Mouse (Mus musculus): ENCODE data around the gene Purb.
"Not testable (repeated sequence)": the region's sequence is repeated elsewhere in the genome, so short reads cannot be mapped to it uniquely, and the experiment has no call there.

Gene Purb

DNA sequence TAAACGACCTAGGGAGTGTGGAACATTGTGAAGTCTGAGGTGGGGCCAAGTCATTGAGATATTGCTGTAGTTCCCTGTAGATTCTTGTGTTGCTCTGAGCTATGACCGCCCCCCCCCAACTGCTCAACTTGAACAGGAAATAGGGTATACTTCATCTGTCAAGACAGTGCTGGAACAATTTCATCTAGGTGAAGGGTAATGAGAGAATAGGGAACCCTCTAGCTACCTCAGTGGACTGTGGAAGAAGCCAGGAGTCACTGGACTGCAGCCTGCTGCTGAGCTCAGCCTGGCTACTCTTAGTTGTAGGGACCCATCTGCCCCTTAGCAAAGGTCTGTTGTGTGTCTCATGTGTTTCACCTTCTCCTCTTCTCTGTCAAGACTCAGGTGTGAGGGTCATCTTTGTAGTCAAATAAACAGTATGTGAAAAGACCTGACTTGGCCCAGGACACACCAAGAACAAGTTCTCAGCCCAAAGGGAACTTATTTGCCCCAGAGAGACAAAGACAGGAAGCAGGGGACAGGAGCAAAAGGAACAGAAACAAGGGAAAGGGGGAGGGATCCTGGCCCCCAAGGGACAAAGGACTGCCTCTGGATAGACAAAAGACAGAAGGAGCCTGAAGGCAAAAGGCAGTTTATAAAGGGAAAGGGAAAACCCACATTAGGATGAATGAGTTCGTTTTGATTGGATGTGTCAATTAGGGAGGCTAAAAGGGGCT lies 8.7 kb upstream of the Purb start:
- in situ Hi-C loops (cut with MboI, MseI), result no loop called here

DNA sequence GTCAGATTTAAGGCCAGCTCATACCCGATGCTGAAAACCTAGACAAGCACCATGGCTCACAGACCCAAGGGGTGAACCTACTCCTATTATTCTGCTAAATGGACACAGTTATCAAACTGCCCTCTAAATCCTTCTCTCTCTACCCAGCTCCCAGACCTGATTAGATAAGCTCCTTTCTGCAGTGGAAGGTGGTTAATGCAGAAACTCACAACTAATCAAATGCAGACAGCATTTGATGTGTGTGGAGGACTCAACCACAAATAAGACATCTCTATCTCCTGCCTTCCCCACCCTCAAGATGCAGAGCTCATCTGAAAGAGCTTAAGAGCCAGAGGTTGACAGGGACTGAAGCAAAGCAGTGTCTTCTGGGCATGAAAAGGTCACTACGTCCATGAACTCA lies 7.4 kb upstream of the Purb start:
- in situ Hi-C loops (cut with MboI, MseI), result no loop called here

- in situ Hi-C loops (cut with MboI, MseI), result no loop called here
Observed at GRCm38 (mm10) chr11:6481669-6482185, 6.0 kb upstream of the Purb start.

- in situ Hi-C loops (cut with MboI, MseI), result no loop called here
Observed at GRCm38 (mm10) chr11:6480681-6481405, 5.1 kb upstream of the Purb start.

DNA sequence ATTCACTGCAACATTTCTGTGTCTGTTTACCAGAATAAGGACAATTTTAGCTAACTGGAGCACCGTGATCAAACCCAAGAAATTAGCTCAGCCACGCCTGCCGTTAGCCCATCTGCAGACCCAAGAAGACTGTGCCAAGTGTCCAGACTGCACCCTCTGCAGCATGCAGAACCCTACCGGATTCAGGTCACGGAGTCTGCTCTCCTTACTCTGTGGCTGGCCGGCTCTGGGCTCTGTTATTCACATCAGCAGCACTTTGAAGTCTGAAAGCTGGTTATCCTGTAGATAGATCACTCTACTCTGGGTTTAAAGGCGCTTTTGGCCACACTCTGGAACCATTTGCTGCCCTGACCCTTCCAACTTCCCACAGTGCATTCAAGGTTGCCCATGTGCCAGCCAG lies 4.5 kb upstream of the Purb start:
- in situ Hi-C loops (cut with MboI, MseI), result no loop called here

GRCm38 (mm10) chr11:6479231-6479630 lies 3.5 kb upstream of the Purb start:
- in situ Hi-C loops (cut with MboI, MseI), result no loop called here

DNA sequence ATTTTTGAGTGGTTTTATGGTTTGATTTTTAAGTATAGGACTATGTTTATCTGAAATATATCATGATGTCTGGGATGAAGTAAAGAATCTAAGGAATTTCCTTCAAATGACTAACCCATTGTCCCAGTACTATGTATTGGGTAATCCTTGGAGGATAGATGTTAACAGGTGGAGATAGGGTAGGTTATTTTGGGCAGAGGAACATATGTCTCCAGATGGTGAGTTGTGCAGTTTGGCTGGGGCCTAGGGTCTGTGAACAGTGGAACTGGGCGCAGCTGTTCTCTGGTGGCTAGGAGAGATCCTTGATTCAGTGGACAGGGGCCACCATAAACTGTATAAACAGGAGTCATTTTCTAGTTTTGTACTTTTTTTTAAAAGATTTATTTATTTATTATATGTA lies 1.6 kb upstream of the Purb start:
- in situ Hi-C loops (cut with MboI, MseI), result no loop called here

GRCm38 (mm10) chr11:6476876-6477275 lies 1.2 kb upstream of the Purb start:
- in situ Hi-C loops (cut with MboI, MseI), result no loop called here

GRCm38 (mm10) chr11:6474874-6475731 lies 614 bp downstream of the Purb start:
- in situ Hi-C loops (cut with MboI, MseI), result no loop called here

DNA sequence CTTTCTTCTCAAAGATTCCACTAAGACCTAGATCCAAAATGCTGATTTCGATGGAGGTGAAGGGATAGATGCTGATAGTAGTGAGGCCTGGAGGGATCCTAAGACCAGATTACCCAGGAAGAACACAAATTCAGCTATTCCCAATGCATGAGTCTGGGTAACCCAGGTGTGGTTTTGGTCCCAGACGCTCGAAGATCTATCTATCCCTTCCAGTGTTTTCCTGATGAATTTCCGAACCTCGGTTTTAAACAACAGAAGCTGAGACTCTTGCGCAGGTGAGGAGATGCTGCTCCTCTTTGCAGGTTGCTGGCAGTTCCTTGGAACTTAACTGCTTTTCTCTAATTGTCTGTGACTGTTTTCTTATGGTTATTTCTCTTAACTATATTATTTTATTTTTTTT lies 1.3 kb downstream of the Purb start:
- in situ Hi-C loops (cut with MboI, MseI), result no loop called here

- in situ Hi-C loops (cut with MboI, MseI), result no loop called here
Observed at GRCm38 (mm10) chr11:6472076-6472475, 3.6 kb downstream of the Purb start.

GRCm38 (mm10) chr11:6471493-6471892 lies 4.2 kb downstream of the Purb start:
- in situ Hi-C loops (cut with MboI, MseI), result no loop called here

- in situ Hi-C loops (cut with MboI, MseI), result no loop called here
Observed at GRCm38 (mm10) chr11:6471054-6471453, 4.7 kb downstream of the Purb start.

DNA sequence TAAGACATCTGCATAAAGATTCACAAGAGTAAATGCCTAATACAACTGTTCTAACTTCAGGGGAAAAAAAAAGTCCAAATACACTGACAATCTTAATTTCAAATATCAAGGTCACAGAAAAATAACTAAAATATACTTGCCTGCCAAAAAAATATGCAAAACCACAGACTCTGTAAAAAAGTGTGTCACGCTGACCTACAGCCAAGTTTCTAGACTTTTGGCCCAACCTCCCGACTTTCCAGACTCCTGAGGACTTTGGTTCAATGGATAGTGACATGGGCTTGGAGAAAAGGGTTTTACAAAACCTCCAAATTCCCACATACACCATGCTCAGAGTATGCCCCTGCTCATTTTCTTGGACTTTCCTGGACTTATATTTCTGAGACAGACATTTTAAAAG lies 7.2 kb downstream of the Purb start:
- in situ Hi-C loops (cut with MboI, MseI), result no loop called here

DNA sequence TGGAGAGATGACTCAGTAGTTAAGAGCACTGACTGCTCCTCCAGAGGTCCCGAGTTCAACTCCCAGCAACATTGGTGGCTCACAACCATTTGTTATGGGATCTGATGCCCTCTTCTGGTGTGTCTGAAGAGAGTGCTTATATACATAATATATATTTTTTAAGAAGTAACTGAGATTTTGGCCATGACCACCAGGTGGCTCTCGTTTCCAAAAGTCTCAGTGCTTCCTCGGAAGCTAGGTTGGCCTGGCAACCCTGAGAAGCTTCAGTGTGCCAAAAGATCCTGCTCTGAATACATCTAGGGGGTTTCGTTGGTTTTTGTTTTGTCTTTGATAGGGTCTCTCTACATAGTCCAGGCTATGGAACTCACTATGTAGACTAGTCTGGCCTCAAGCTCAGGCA lies 10.6 kb downstream of the Purb start:
- in situ Hi-C loops (cut with MboI, MseI), result no loop called here

- in situ Hi-C loops (cut with MboI, MseI), result no loop called here
Observed at GRCm38 (mm10) chr11:6463159-6463837, 12.4 kb downstream of the Purb start.

- in situ Hi-C loops (cut with MboI, MseI), result no loop called here
Observed at GRCm38 (mm10) chr11:6456083-6456482, 19.6 kb downstream of the Purb start.

- in situ Hi-C loops (cut with MboI, MseI), result not testable (repeated sequence)
Observed at GRCm38 (mm10) chr11:6448155-6448554, 27.6 kb downstream of the Purb start.

GRCm38 (mm10) chr11:6447493-6447892 lies 28.2 kb downstream of the Purb start:
- in situ Hi-C loops (cut with MboI, MseI), result no loop called here

DNA sequence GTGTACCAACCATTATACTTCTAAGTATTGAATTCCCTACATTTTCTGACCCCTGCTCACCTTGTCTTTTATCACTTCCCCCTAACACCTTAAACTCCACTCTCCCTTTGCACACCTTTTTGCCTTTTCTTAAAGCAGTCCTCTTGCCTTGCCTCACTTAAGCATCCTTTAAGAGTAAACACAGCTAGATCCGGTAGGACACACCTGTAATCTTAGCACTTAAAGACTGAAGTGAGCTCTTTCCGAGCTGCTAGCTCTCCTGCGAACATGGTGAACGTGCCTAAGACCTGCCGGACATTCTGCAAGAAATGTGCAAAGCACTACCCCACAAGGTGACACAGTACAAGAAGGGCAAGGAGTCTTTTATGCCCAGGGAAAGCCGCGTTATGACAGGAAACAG lies 29.8 kb downstream of the Purb start:
- in situ Hi-C loops (cut with MboI, MseI), result no loop called here

- in situ Hi-C loops (cut with MboI, MseI), result no loop called here
Observed at GRCm38 (mm10) chr11:6445441-6445840, 30.3 kb downstream of the Purb start.
